Mouse (Mus musculus): Measurements from ENCODE around the gene Pitpnm2. TPM values are rescaled to one million over a fixed set of nuclear protein-coding genes. Genes with fewer than 3 reads are reported as not detected.

The Pitpnm2 gene
- total and polyA plus RNA-seq, 3 experiments, result 9.0 to 35.6 (median 24.1) TPM

- Histone ChIP-seq H3K4me1 (ENCODE audit: insufficient read depth, low read depth, low read length) (no peaks in the 10 kb centered on the region), H3K27me3 (ENCODE audit: insufficient read depth, low read length) (no peaks in the 10 kb centered on the region), H3K36me3 (replicated peaks) (peaks cover 60% of the 10 kb centered on the region), H3K9me3 (replicated peaks) (no peaks in the 10 kb centered on the region), H3K4me3 (ENCODE audit: low read depth, low read length) (no peak overlapping the region)
- TF ChIP-seq CTCF (IDR thresholded peaks at IDR 0.05; ENCODE audit: low read depth, low read length) (no peak), GATA2 (IDR thresholded peaks at IDR 0.05; ENCODE audit: borderline replicate concordance, low read depth, low read length) (no peak), GATA1 (IDR thresholded peaks at IDR 0.05; ENCODE audit: borderline replicate concordance, low read length) (no peak), POLR2AphosphoS5 (IDR thresholded peaks at IDR 0.05; ENCODE audit: insufficient replicate concordance, low read depth, low read length) (no peak), TAL1 (conservative IDR thresholded peaks at IDR 0.05; ENCODE audit: low read depth, low read length) (no peak)
- no peak for DNase-seq (ENCODE audit: low spot score)
- ATAC-seq (ENCODE audit: extremely low read depth, insufficient number of reproducible peaks, low FRiP score, poor library complexity, severe bottlenecking), result no peak
Observed at GRCm38 (mm10) chr5:124150895-124151294, 98.7 kb downstream of the Pitpnm2 start.

GRCm38 (mm10) chr5:124149028-124149427, 100.5 kb downstream of the Pitpnm2 start:
- Histone ChIP-seq H3K4me3 (ENCODE audit: low read depth, low read length) (no peak overlapping the region), H3K36me3 (replicated peaks) (peaks cover 73% of the 10 kb centered on the region), H3K27me3 (ENCODE audit: insufficient read depth, low read length) (no peaks in the 10 kb centered on the region), H3K9me3 (replicated peaks) (no peaks in the 10 kb centered on the region), H3K4me1 (ENCODE audit: insufficient read depth, low read depth, low read length) (no peaks in the 10 kb centered on the region)
- DNase-seq (ENCODE audit: low spot score) (no peak), ATAC-seq (ENCODE audit: extremely low read depth, insufficient number of reproducible peaks, low FRiP score, poor library complexity, severe bottlenecking) (no peak)
- TF ChIP-seq TAL1 (conservative IDR thresholded peaks at IDR 0.05; ENCODE audit: low read depth, low read length) (no peak), CTCF (IDR thresholded peaks at IDR 0.05; ENCODE audit: low read depth, low read length) (no peak), GATA1 (IDR thresholded peaks at IDR 0.05; ENCODE audit: borderline replicate concordance, low read length) (no peak), POLR2AphosphoS5 (IDR thresholded peaks at IDR 0.05; ENCODE audit: insufficient replicate concordance, low read depth, low read length) (no peak), GATA2 (IDR thresholded peaks at IDR 0.05; ENCODE audit: borderline replicate concordance, low read depth, low read length) (no peak)

GRCm38 (mm10) chr5:124138066-124138465, 111.5 kb downstream of the Pitpnm2 start:
- H3K9me3 ChIP-seq (replicated peaks), result 0 out of 2 replicates have a peak, but pooled peaks cover 3% of the 10 kb centered on the region
- H3K27me3 ChIP-seq (ENCODE audit: insufficient read depth, low read length), result no peaks in the 10 kb centered on the region
- H3K36me3 ChIP-seq (replicated peaks), result peaks cover 88% of the 10 kb centered on the region
- no peak for ATAC-seq (ENCODE audit: extremely low read depth, insufficient number of reproducible peaks, low FRiP score, poor library complexity, severe bottlenecking)
- no peak for TF ChIP-seq TAL1 (conservative IDR thresholded peaks at IDR 0.05; ENCODE audit: low read depth, low read length)
- TF ChIP-seq POLR2AphosphoS5 (IDR thresholded peaks at IDR 0.05; ENCODE audit: insufficient replicate concordance, low read depth, low read length), result no peak
- no peak overlapping the region for H3K4me3 ChIP-seq (ENCODE audit: low read depth, low read length)
- no peak for DNase-seq (ENCODE audit: low spot score)
- H3K4me1 ChIP-seq (ENCODE audit: insufficient read depth, low read depth, low read length), result no peaks in the 10 kb centered on the region

- Histone ChIP-seq H3K27me3 (ENCODE audit: insufficient read depth, low read length) (no peaks in the 10 kb centered on the region), H3K4me1 (ENCODE audit: insufficient read depth, low read depth, low read length) (no peaks in the 10 kb centered on the region; the same call in 1 of the 2 replicates), H3K36me3 (replicated peaks) (peaks cover 93% of the 10 kb centered on the region), H3K4me3 (ENCODE audit: low read depth, low read length) (no peak overlapping the region), H3K9me3 (replicated peaks) (no peaks in the 10 kb centered on the region)
- TF ChIP-seq GATA1 (IDR thresholded peaks at IDR 0.05; ENCODE audit: borderline replicate concordance, low read length), result no peak
- TF ChIP-seq CTCF (IDR thresholded peaks at IDR 0.05; ENCODE audit: low read depth, low read length), result no peak
- TF ChIP-seq POLR2AphosphoS5 (IDR thresholded peaks at IDR 0.05; ENCODE audit: insufficient replicate concordance, low read depth, low read length), result no peak
- no peak for TF ChIP-seq GATA2 (IDR thresholded peaks at IDR 0.05; ENCODE audit: borderline replicate concordance, low read depth, low read length)
- TF ChIP-seq TAL1 (conservative IDR thresholded peaks at IDR 0.05; ENCODE audit: low read depth, low read length), result no peak
- no peak for ATAC-seq (ENCODE audit: extremely low read depth, insufficient number of reproducible peaks, low FRiP score, poor library complexity, severe bottlenecking)
- DNase-seq (ENCODE audit: low spot score), result no peak
Observed at GRCm38 (mm10) chr5:124134261-124134660, 115.3 kb downstream of the Pitpnm2 start.

GRCm38 (mm10) chr5:124125093-124125492, 124.5 kb downstream of the Pitpnm2 start:
- Histone ChIP-seq H3K4me3 (ENCODE audit: low read depth, low read length) (no peak overlapping the region), H3K27me3 (ENCODE audit: insufficient read depth, low read length) (no peaks in the 10 kb centered on the region), H3K36me3 (replicated peaks) (peaks cover 100% of the 10 kb centered on the region), H3K9me3 (replicated peaks) (no peaks in the 10 kb centered on the region), H3K4me1 (ENCODE audit: insufficient read depth, low read depth, low read length) (peaks cover 2% of the 10 kb centered on the region; the same call in 1 of the 2 replicates)
- DNase-seq (ENCODE audit: low spot score), result no peak
- no peak for ATAC-seq (ENCODE audit: extremely low read depth, insufficient number of reproducible peaks, low FRiP score, poor library complexity, severe bottlenecking)
- no peak for TF ChIP-seq GATA1 (IDR thresholded peaks at IDR 0.05; ENCODE audit: borderline replicate concordance, low read length)
- TF ChIP-seq TAL1 (conservative IDR thresholded peaks at IDR 0.05; ENCODE audit: low read depth, low read length), result no peak
- TF ChIP-seq GATA2 (IDR thresholded peaks at IDR 0.05; ENCODE audit: borderline replicate concordance, low read depth, low read length), result no peak
- no peak for TF ChIP-seq CTCF (IDR thresholded peaks at IDR 0.05; ENCODE audit: low read depth, low read length)

- H3K36me3 ChIP-seq (replicated peaks), result peaks cover 100% of the 10 kb centered on the region
- no peak for ATAC-seq (ENCODE audit: extremely low read depth, insufficient number of reproducible peaks, low FRiP score, poor library complexity, severe bottlenecking)
- TF ChIP-seq GATA2 (IDR thresholded peaks at IDR 0.05; ENCODE audit: borderline replicate concordance, low read depth, low read length), result no peak
- no peak for TF ChIP-seq GATA1 (IDR thresholded peaks at IDR 0.05; ENCODE audit: borderline replicate concordance, low read length)
- TF ChIP-seq TAL1 (conservative IDR thresholded peaks at IDR 0.05; ENCODE audit: low read depth, low read length), result no peak
- no peak for DNase-seq (ENCODE audit: low spot score)
- no peaks in the 10 kb centered on the region for H3K9me3 ChIP-seq (replicated peaks)
- no peak overlapping the region for H3K4me3 ChIP-seq (ENCODE audit: low read depth, low read length)
- H3K4me1 ChIP-seq (ENCODE audit: insufficient read depth, low read depth, low read length), result peaks cover 29% of the 10 kb centered on the region
- H3K27me3 ChIP-seq (ENCODE audit: insufficient read depth, low read length), result no peaks in the 10 kb centered on the region
Observed at GRCm38 (mm10) chr5:124122357-124122756, 127.2 kb downstream of the Pitpnm2 start.

GRCm38 (mm10) chr5:124119204-124119603, 130.4 kb downstream of the Pitpnm2 start:
- H3K9me3 ChIP-seq (replicated peaks), result no peaks in the 10 kb centered on the region
- DNase-seq (ENCODE audit: low spot score) (no peak), ATAC-seq (ENCODE audit: extremely low read depth, insufficient number of reproducible peaks, low FRiP score, poor library complexity, severe bottlenecking) (no peak)
- TF ChIP-seq TAL1 (conservative IDR thresholded peaks at IDR 0.05; ENCODE audit: low read depth, low read length), result no peak
- no peak for TF ChIP-seq GATA1 (IDR thresholded peaks at IDR 0.05; ENCODE audit: borderline replicate concordance, low read length)
- TF ChIP-seq CTCF (IDR thresholded peaks at IDR 0.05; ENCODE audit: low read depth, low read length), result no peak
- TF ChIP-seq POLR2AphosphoS5 (IDR thresholded peaks at IDR 0.05; ENCODE audit: insufficient replicate concordance, low read depth, low read length), result no peak
- no peak for TF ChIP-seq GATA2 (IDR thresholded peaks at IDR 0.05; ENCODE audit: borderline replicate concordance, low read depth, low read length)
- H3K4me1 ChIP-seq (ENCODE audit: insufficient read depth, low read depth, low read length), result peaks cover 55% of the 10 kb centered on the region
- H3K4me3 ChIP-seq (ENCODE audit: low read depth, low read length), result no peak overlapping the region
- H3K27me3 ChIP-seq (ENCODE audit: insufficient read depth, low read length), result no peaks in the 10 kb centered on the region
- H3K36me3 ChIP-seq (replicated peaks), result peaks cover 92% of the 10 kb centered on the region

All from G1E (cell line).